Mouse (Mus musculus) neural tube, embryonic 11.5 days (tissue): Measurements from ENCODE around the gene Rdh12. TPM values are rescaled to one million over a fixed set of nuclear protein-coding genes. Genes with fewer than 3 reads are reported as not detected.
"Not testable (repeated sequence)": the region's sequence is repeated elsewhere in the genome, so short reads cannot be mapped to it uniquely, and the experiment has no call there.

Source experiments
- ATAC-seq: fragments of 200-750 bp; cut with Nextera tagmentation; 2 replicates; pipeline ENCODE4 v1.8.0; 2017; ENCODE audit warnings: moderate number of reproducible peaks, mild to moderate bottlenecking, moderate TSS enrichment, moderate library complexity; ENCODE audit not compliant: insufficient read depth, low FRiP score, low TSS enrichment
- DNase-seq: peaks from one replicate; pipeline ENCODE4 v3.0.0-alpha.2; 2015; ENCODE audit warnings: low spot score
- H3K27ac ChIP-seq: fragments of 300-500 bp; sonication (generic); 2 replicates; pipeline ENCODE4 v1.5.1; 2014; ENCODE audit warnings: low read depth, mild to moderate bottlenecking, low read length
- H3K27me3 ChIP-seq: fragments of 300-500 bp; sonication (generic); 2 replicates; pipeline ENCODE4 v1.6.1; 2014; ENCODE audit warnings: mild to moderate bottlenecking, low read length, mixed read lengths; ENCODE audit not compliant: control insufficient read depth, insufficient read depth
- H3K36me3 ChIP-seq: fragments of 300-500 bp; sonication (generic); 2 replicates; pipeline ENCODE4 v1.6.1; 2014; ENCODE audit warnings: mild to moderate bottlenecking, low read length, moderate library complexity, mixed read lengths; ENCODE audit not compliant: control insufficient read depth, insufficient read depth
- H3K4me1 ChIP-seq: fragments of 300-500 bp; sonication (generic); 2 replicates; pipeline ENCODE4 v1.6.1; 2014; ENCODE audit warnings: low read length, mixed read lengths; ENCODE audit not compliant: control insufficient read depth, insufficient read depth
- H3K4me2 ChIP-seq: fragments of 300-500 bp; sonication (generic); 2 replicates; pipeline ENCODE4 v1.6.1; 2014; ENCODE audit warnings: low read depth, mild to moderate bottlenecking, moderate library complexity
- H3K4me3 ChIP-seq: fragments of 300-500 bp; sonication (generic); 2 replicates; pipeline ENCODE4 v1.5.1; 2014; ENCODE audit warnings: low read depth, low read length
- H3K9ac ChIP-seq: fragments of 300-500 bp; sonication (generic); 2 replicates; pipeline ENCODE4 v1.6.1; 2014; ENCODE audit warnings: mild to moderate bottlenecking, low read length
- H3K9me3 ChIP-seq: fragments of 300-500 bp; sonication (generic); 2 replicates; pipeline ENCODE4 v1.6.1; 2016; ENCODE audit warnings: low read length; ENCODE audit not compliant: control insufficient read depth
- WGBS: fragments of 180-500 bp; shearing (Covaris S2); extraction: QIAGEN DNeasy Blood & Tissue Kit; methylation state at CpG from one replicate; pipeline ENCODE4 v1.1.7; 2014; 5-methylcytosine and 5-hydroxymethylcytosine counted together
- polyA plus RNA-seq: library from polyadenylated mRNA; unstranded; fragments of >200 nt; fragmentation: Nextera tagmentation; extraction: Ambion mirVana; gene quantifications from 2 replicates; pipeline ENCODE4 v1.2.1, GENCODE M21; 2014

The Rdh12 gene
- polyA plus RNA-seq, 1 experiment from 2014 or later, result 1.2 TPM

- H3K27ac ChIP-seq, H3K4me3 ChIP-seq, H3K9me3 ChIP-seq, H3K9ac ChIP-seq, H3K4me1 ChIP-seq, DNase-seq, H3K4me2 ChIP-seq, H3K36me3 ChIP-seq, ATAC-seq, H3K27me3 ChIP-seq: not testable (repeated sequence)
- 91% methylated on average over 5 of the region's 6 CpGs for WGBS
Observed at GRCm38 (mm10) chr12:79185160-79185559, 23.6 kb upstream of the Rdh12 start.

GRCm38 (mm10) chr12:79190931-79191673 lies 17.6 kb upstream of the Rdh12 start:
- Histone ChIP-seq H3K27ac (no peak overlapping the region), H3K36me3 (no peaks in the 10 kb centered on the region), H3K4me1 (peaks cover 7% of the 10 kb centered on the region; the same call in 1 of the 2 replicates), H3K9me3 (no peaks in the 10 kb centered on the region), H3K27me3 (no peaks in the 10 kb centered on the region), H3K4me2 (peak overlapping the region; percentile 85), H3K4me3 (peak overlapping the region; percentile 65), H3K9ac (peak overlapping the region; percentile 64)
- DNase-seq (peak; percentile 59), ATAC-seq (peak; percentile 86)
- under 1% methylated on average over 18 of the region's 18 CpGs for WGBS

DNA sequence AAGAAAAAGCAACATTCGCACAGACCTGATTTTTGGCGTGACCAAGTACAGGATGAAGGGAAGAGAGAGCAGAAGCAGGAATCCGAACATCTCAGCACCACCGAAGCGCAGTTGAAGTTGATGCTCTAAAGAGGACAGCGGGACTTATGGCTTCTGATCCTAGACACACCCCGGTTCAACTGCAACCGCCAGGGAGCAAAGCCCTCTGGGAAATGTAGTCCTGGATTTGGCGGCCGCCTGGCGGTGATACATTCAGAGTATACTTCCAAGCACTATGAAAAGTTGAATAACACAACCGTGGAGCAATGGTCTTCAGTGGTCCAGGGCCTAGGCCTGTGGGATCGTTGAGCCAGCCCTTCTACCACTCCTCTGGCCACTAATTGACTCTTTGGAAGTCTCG lies 17.0 kb upstream of the Rdh12 start:
- no peaks in the 10 kb centered on the region for H3K27me3 ChIP-seq
- WGBS, result 7% methylated on average over 14 of the region's 14 CpGs
- DNase-seq, result peak; percentile 84
- H3K9me3 ChIP-seq, result no peaks in the 10 kb centered on the region
- peak; percentile 83 for ATAC-seq
- peaks cover 7% of the 10 kb centered on the region; the same call in 1 of the 2 replicates for H3K4me1 ChIP-seq
- peak overlapping the region; percentile 85 for H3K4me2 ChIP-seq
- peak overlapping the region; percentile 64 for H3K9ac ChIP-seq
- H3K27ac ChIP-seq, result no peak overlapping the region
- no peaks in the 10 kb centered on the region for H3K36me3 ChIP-seq
- H3K4me3 ChIP-seq, result peak overlapping the region; percentile 65

GRCm38 (mm10) chr12:79192193-79192592 lies 16.5 kb upstream of the Rdh12 start, which contains the start of gene Rdh11:
Gene Rdh11 (minus strand): TSS chr12:79192293.
- Histone ChIP-seq H3K27ac (no peak within 1 kb of the TSS), H3K4me3 (peak within 1 kb of the TSS; percentile 65), H3K9ac (peak within 1 kb of the TSS; percentile 64), H3K4me2 (peak within 1 kb of the TSS; percentile 85), H3K4me1 (peaks cover 7% of the 10 kb centered on the region; the same call in 1 of the 2 replicates), H3K36me3 (no peaks in the 10 kb centered on the region), H3K9me3 (no peaks in the 10 kb centered on the region), H3K27me3 (no peaks in the 10 kb centered on the region)
- DNase-seq (no peak), ATAC-seq (no peak)
- WGBS, result 67% methylated on average over 6 of the region's 6 CpGs

DNA sequence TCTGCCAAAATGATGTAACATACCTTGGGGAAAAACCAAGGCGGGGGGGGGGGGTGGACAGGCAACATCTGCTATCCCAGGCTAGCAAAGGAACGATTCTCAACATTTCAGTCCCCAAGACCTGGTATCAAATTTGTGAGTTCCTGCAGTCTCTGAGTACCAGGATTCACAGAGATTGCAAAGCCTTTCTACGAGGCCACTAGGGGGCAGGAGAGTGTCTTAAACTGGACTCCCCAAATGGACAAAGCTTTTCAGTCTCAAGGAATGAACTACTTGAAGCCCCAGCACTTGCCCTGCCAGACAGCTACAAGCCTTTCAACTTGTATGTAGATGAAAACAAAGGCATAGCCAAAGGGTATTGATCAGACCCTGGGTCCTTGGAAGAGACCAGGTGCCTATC lies 15.3 kb upstream of the Rdh12 start:
- H3K9me3 ChIP-seq, result no peaks in the 10 kb centered on the region
- H3K4me2 ChIP-seq, result no peak overlapping the region
- H3K36me3 ChIP-seq, result no peaks in the 10 kb centered on the region
- H3K4me1 ChIP-seq, result peaks cover 7% of the 10 kb centered on the region; the same call in 1 of the 2 replicates
- 5% methylated on average over 3 of the region's 3 CpGs for WGBS
- no peak overlapping the region for H3K4me3 ChIP-seq
- H3K27ac ChIP-seq, result no peak overlapping the region
- DNase-seq, result peak; percentile 74
- no peaks in the 10 kb centered on the region for H3K27me3 ChIP-seq
- no peak overlapping the region for H3K9ac ChIP-seq
- no peak for ATAC-seq

GRCm38 (mm10) chr12:79197105-79197504 lies 11.6 kb upstream of the Rdh12 start:
- no peak overlapping the region for H3K4me3 ChIP-seq
- DNase-seq, result no peak
- no peaks in the 10 kb centered on the region for H3K4me1 ChIP-seq
- H3K9me3 ChIP-seq, result no peaks in the 10 kb centered on the region
- H3K27me3 ChIP-seq, result no peaks in the 10 kb centered on the region
- no peak overlapping the region for H3K4me2 ChIP-seq
- H3K36me3 ChIP-seq, result no peaks in the 10 kb centered on the region
- WGBS, result 85% methylated on average over 5 of the region's 5 CpGs
- no peak for ATAC-seq
- no peak overlapping the region for H3K9ac ChIP-seq
- no peak overlapping the region for H3K27ac ChIP-seq

DNA sequence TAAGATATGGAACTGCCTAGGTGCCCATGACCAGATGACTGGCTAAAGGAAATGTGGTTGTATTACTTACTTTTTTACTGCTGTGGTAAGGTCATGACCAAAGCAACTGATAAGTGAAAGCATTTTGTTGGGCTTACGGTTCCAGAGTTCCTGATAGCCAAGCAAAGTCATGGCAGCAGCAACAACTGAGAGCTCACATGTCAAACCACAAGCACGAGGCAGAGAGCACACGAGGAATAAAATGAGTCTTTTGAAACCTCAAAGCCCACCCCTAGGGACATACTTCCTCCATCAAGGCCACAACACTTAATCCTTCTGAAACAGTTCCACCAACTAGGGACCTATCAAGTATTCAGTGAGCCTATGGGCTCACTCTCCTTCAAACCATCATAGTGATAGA lies 6.8 kb upstream of the Rdh12 start:
- H3K27ac ChIP-seq, result no peak overlapping the region
- H3K4me3 ChIP-seq, result no peak overlapping the region
- H3K9ac ChIP-seq, result no peak overlapping the region
- ATAC-seq (no peak), DNase-seq (no peak)
- 73% methylated on average over 3 of the region's 3 CpGs for WGBS
- H3K27me3 ChIP-seq, result no peaks in the 10 kb centered on the region
- no peak overlapping the region for H3K4me2 ChIP-seq
- no peaks in the 10 kb centered on the region for H3K9me3 ChIP-seq
- H3K4me1 ChIP-seq, result no peaks in the 10 kb centered on the region
- H3K36me3 ChIP-seq, result no peaks in the 10 kb centered on the region

DNA sequence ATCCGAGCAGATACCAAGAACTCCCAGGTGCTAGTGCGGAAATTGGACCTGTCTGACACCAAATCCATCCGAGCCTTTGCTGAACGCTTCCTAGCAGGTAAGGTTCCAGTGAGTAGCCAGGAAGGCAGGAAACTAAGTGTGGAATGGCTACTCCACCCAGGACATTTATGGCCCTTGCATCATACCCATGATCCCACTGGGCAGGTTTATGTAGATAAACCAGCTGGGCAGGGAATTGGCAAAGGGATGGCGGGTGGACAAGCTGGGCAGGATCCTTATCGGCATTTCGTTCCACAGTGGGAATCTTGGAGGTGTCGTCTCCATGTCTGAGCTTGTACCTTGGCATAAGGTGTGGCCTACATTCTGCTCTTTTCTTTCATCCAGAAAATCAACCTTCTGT lies 2.7 kb downstream of the Rdh12 start:
- no peak overlapping the region for H3K4me2 ChIP-seq
- DNase-seq (no peak), ATAC-seq (no peak)
- no peak overlapping the region for H3K4me3 ChIP-seq
- H3K27ac ChIP-seq, result no peak overlapping the region
- 91% methylated on average over 8 of the region's 8 CpGs for whole genome bisulfite sequencing
- no peaks in the 10 kb centered on the region for H3K36me3 ChIP-seq
- no peak overlapping the region for H3K9ac ChIP-seq
- H3K9me3 ChIP-seq, result no peaks in the 10 kb centered on the region
- H3K4me1 ChIP-seq, result no peaks in the 10 kb centered on the region
- no peaks in the 10 kb centered on the region for H3K27me3 ChIP-seq

- H3K36me3 ChIP-seq, result no peaks in the 10 kb centered on the region
- H3K27me3 ChIP-seq, result no peaks in the 10 kb centered on the region
- no peak overlapping the region for H3K4me2 ChIP-seq
- DNase-seq (no peak), ATAC-seq (no peak)
- H3K4me1 ChIP-seq, result no peaks in the 10 kb centered on the region
- no peak overlapping the region for H3K4me3 ChIP-seq
- no peak overlapping the region for H3K27ac ChIP-seq
- WGBS, result 49% methylated on average over 5 of the region's 5 CpGs
- no peaks in the 10 kb centered on the region for H3K9me3 ChIP-seq
- H3K9ac ChIP-seq, result no peak overlapping the region
Observed at GRCm38 (mm10) chr12:79217511-79217910, 8.8 kb downstream of the Rdh12 start.
